Mouse (Mus musculus) spleen, postnatal 4 days (tissue): ENCODE measurements around the gene Hist4h4.
A peak's percentile ranks its signal among the peaks of the same experiment; 100 is the strongest.

Source experiments
- DNase-seq, 2 experiments: peaks; one replicate each; pipeline ENCODE4 v3.0.0; 2022; ENCODE audit warnings: low spot score in 2 of 2

Gene Hist4h4

GRCm38 (mm10) chr6:136803739-136804633 lies at the start of gene Hist4h4:
Gene Hist4h4 (minus strand): TSS chr6:136804415.
- peak; percentile 96 to 99 for DNase-seq

- DNase-seq: no peak
Measured at GRCm38 (mm10) chr6:136852762-136853161, 48.5 kb upstream of the Hist4h4 start.

GRCm38 (mm10) chr6:136852348-136852747 lies 48.1 kb upstream of the Hist4h4 start:
- no peak for DNase-seq

GRCm38 (mm10) chr6:136850267-136850666 lies 46.1 kb upstream of the Hist4h4 start:
- DNase-seq: no peak

GRCm38 (mm10) chr6:136848971-136849370 lies 44.8 kb upstream of the Hist4h4 start:
- DNase-seq: no peak

- no peak for DNase-seq
Measured at GRCm38 (mm10) chr6:136848399-136848798, 44.2 kb upstream of the Hist4h4 start.

GRCm38 (mm10) chr6:136847790-136848189 lies 43.6 kb upstream of the Hist4h4 start:
- peak; percentile 82 to 94 for DNase-seq

- DNase-seq: peak in 1 of 2 experiments; percentile 52
Measured at GRCm38 (mm10) chr6:136847267-136847666, 43.1 kb upstream of the Hist4h4 start.

- no peak for DNase-seq
Measured at GRCm38 (mm10) chr6:136845706-136846480, 41.7 kb upstream of the Hist4h4 start.

GRCm38 (mm10) chr6:136844903-136845302 lies 40.7 kb upstream of the Hist4h4 start:
- no peak for DNase-seq

- no peak for DNase-seq
Measured at GRCm38 (mm10) chr6:136837323-136837722, 33.1 kb upstream of the Hist4h4 start.

- no peak for DNase-seq
Measured at GRCm38 (mm10) chr6:136835352-136835751, 31.1 kb upstream of the Hist4h4 start, which contains the start of gene Smco3. Gene Smco3 (minus strand): TSS chr6:136835452.

- no peak for DNase-seq
Measured at GRCm38 (mm10) chr6:136831712-136832111, 27.5 kb upstream of the Hist4h4 start.

- DNase-seq: no peak
Measured at GRCm38 (mm10) chr6:136828681-136829080, 24.5 kb upstream of the Hist4h4 start.

- DNase-seq: peak; percentile 92 to 95
Measured at GRCm38 (mm10) chr6:136827881-136828561, 23.8 kb upstream of the Hist4h4 start, which contains the start of gene Wbp11. Gene Wbp11 (minus strand): TSS chr6:136828233.

GRCm38 (mm10) chr6:136827516-136827880 lies 23.3 kb upstream of the Hist4h4 start, which contains the start of gene BC049715:
Gene BC049715 (plus strand): TSS chr6:136827626.
- peak in 1 of 2 experiments; percentile 39 for DNase-seq

- no peak for DNase-seq
Measured at GRCm38 (mm10) chr6:136827116-136827515, 22.9 kb upstream of the Hist4h4 start.

- no peak for DNase-seq
Measured at GRCm38 (mm10) chr6:136824987-136825386, 20.8 kb upstream of the Hist4h4 start.

GRCm38 (mm10) chr6:136821086-136821485 lies 16.9 kb upstream of the Hist4h4 start:
- no peak for DNase-seq

- DNase-seq: no peak
Measured at GRCm38 (mm10) chr6:136820381-136820780, 16.2 kb upstream of the Hist4h4 start.

- DNase-seq: no peak
Measured at GRCm38 (mm10) chr6:136817549-136817948, 13.3 kb upstream of the Hist4h4 start.

- no peak for DNase-seq
Measured at GRCm38 (mm10) chr6:136816826-136817225, 12.6 kb upstream of the Hist4h4 start.
